Mouse (Mus musculus): Measurements from ENCODE around the gene Hcrtr2. TPM values are rescaled to one million over a fixed set of nuclear protein-coding genes. Genes with fewer than 3 reads are reported as not detected.

Gene Hcrtr2
- polyA plus RNA-seq (2015; fragmentation: Nextera tagmentation; extraction: Ambion mirVana), result 1.2 and 2.1 TPM in 2 replicates

DNA sequence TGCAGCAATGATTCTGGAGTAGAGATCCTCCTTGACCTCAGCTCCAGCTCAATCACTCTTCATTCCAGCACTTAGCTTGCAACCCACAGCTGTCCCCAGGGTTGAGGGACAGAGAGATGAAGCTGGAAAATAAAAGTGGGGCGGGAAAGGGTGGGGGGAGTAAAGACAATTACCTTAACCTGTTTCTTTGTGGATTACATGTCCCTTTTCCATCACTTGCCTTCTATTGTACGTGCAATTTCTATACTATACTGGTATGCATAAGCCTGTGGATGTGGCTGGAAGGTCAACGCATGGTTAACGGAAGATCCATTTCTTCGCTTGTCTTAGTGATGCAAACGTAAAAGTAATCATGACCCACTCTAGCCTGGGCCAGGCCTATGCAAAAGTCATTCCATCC, at the start of gene Hcrtr2:
Hcrtr2 (minus strand) TSS at position 101 of the 400 bp plus-strand sequence.
- peak within 1 kb of the TSS; percentile 55 for H3K9ac ChIP-seq
- H3K36me3 ChIP-seq (ENCODE audit: poor library complexity, severe bottlenecking), result no peaks in the 10 kb centered on the region
- peaks cover 10% of the 10 kb centered on the region for H3K4me1 ChIP-seq
- H3K9me3 ChIP-seq (replicated peaks), result no peaks in the 10 kb centered on the region
- peak within 1 kb of the TSS; percentile 85 for H3K4me2 ChIP-seq
- H3K27ac ChIP-seq, result no peak within 1 kb of the TSS
- peaks cover 15% of the 10 kb centered on the region for H3K27me3 ChIP-seq
- peak within 1 kb of the TSS; percentile 51 for H3K4me3 ChIP-seq
- WGBS, result 78% methylated on average over 6 of the region's 6 CpGs
- ATAC-seq, result peak; percentile 26; the same call in 1 of the 2 replicates

DNA sequence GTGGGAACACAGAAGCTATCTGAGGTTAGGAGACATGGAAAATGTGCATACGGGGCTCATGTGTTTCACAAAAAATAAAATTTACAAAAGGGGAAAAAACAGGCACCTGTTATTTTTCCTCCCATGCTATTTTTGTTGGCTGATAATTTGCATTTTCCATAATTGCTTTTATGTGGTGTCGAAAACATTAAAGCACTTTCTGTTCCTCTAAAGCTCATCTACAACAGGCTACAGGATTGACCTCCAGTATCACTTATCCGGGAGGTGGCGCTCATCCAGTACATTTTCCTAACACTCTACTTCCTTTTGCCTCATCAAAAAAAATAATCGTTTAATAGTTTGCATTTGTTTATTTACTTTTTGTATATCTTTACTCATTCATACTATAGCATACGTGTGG, 41.2 kb upstream of the Hcrtr2 start:
- WGBS, result 87% methylated on average over 6 of the region's 6 CpGs
- Histone ChIP-seq H3K9me3 (replicated peaks) (no peaks in the 10 kb centered on the region), H3K4me3 (no peak overlapping the region), H3K4me2 (no peak overlapping the region), H3K27ac (no peak overlapping the region), H3K4me1 (no peaks in the 10 kb centered on the region), H3K36me3 (ENCODE audit: poor library complexity, severe bottlenecking) (no peaks in the 10 kb centered on the region), H3K9ac (no peak overlapping the region), H3K27me3 (no peaks in the 10 kb centered on the region)
- ATAC-seq, result no peak

DNA sequence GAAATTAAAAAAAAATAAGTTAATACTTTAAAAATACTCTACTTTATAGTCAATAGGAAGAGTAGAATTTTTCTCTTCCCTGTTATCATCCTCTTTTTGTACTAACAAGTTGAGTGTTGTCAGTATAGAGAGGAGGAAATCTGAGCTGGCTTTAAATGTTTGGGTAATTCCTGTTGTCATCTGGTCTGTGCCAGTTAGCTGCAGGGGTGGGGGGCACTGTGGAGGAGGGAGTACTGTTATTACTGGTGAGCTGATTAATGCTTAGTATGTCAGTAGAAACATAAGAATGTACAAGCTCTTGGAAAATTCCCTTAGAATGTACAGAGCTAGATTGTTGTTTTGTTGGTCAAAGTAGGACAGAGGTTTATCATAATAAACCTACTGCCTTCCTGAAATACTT, 36.7 kb upstream of the Hcrtr2 start:
- Histone ChIP-seq H3K4me3 (no peak overlapping the region), H3K4me1 (no peaks in the 10 kb centered on the region), H3K9ac (no peak overlapping the region), H3K27me3 (no peaks in the 10 kb centered on the region), H3K9me3 (replicated peaks) (no peaks in the 10 kb centered on the region), H3K36me3 (ENCODE audit: poor library complexity, severe bottlenecking) (no peaks in the 10 kb centered on the region), H3K4me2 (no peak overlapping the region), H3K27ac (no peak overlapping the region)
- ATAC-seq, result no peak

DNA sequence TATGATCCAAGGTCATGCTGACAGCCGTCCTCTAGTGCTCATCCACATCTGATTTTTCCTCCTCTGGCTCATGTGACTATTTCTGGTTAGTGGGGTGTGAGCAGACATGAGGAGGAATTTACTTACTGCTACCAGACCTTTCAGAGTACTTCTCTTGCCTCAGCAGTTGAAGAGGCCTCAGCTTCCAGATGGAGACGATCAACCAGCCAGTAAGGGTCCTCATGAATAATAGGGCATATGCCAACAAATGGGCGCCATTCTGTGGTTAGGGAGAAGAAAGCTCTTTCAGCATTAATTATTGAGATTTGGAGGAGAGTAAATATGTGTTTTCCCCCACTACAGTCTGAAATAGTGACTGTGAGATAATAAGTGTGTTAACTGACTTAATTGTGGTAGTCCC, 28.7 kb upstream of the Hcrtr2 start:
- no peak overlapping the region for H3K9ac ChIP-seq
- no peaks in the 10 kb centered on the region for H3K4me1 ChIP-seq
- no peaks in the 10 kb centered on the region for H3K27me3 ChIP-seq
- 60% methylated on average over 3 of the region's 3 CpGs for WGBS
- H3K36me3 ChIP-seq (ENCODE audit: poor library complexity, severe bottlenecking), result no peaks in the 10 kb centered on the region
- peak; percentile 30; the same call in 1 of the 2 replicates for ATAC-seq
- no peak overlapping the region for H3K27ac ChIP-seq
- H3K4me2 ChIP-seq, result no peak overlapping the region
- no peak overlapping the region for H3K4me3 ChIP-seq
- no peaks in the 10 kb centered on the region for H3K9me3 ChIP-seq (replicated peaks)

DNA sequence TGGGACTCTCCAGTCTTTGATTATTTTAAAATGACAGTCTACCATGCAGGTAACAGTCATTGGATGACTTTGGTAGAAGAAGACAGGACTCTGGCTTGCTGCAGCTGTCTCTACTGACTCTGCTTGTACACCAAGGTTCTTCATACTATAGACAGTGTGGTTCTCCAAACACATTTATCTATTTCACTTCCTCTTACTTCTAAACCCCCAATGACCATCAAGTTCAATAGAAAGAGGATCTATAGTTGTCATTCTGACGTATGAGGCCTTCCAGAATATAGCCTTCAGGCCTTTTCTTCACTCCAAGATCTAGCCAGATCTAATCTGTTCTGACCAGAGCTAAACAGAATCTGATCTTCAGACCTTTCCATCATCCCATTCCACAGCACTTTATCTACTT, 23.6 kb upstream of the Hcrtr2 start:
- Histone ChIP-seq H3K36me3 (ENCODE audit: poor library complexity, severe bottlenecking) (no peaks in the 10 kb centered on the region), H3K4me2 (no peak overlapping the region), H3K9me3 (replicated peaks) (no peaks in the 10 kb centered on the region), H3K9ac (no peak overlapping the region), H3K27me3 (no peaks in the 10 kb centered on the region), H3K4me1 (no peaks in the 10 kb centered on the region), H3K27ac (no peak overlapping the region), H3K4me3 (no peak overlapping the region)
- whole genome bisulfite sequencing, result 96% methylated on average over 1 of the region's 1 CpGs
- ATAC-seq, result no peak

DNA sequence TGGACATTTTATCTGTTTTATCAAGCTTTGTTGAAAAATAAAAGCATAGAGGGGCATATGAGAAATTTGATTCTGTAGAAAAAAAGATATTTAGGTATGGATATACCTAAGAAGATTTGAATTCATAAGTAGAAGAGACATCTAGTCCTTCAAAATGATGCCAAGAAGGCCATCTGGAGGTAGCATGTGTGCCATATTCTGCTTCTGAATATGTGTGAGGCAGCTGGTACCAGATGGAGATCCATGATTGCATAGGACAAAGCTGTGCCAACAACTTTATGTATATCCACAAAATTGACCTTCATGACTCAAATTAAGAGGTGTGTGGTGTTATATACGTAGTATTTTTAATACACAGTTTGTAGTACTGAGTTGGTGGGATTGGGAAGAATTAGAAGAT, 7.4 kb upstream of the Hcrtr2 start:
- H3K36me3 ChIP-seq (ENCODE audit: poor library complexity, severe bottlenecking), result no peaks in the 10 kb centered on the region
- ATAC-seq, result no peak
- H3K4me3 ChIP-seq, result no peak overlapping the region
- H3K9ac ChIP-seq, result no peak overlapping the region
- H3K27ac ChIP-seq, result no peak overlapping the region
- H3K4me1 ChIP-seq, result no peaks in the 10 kb centered on the region
- no peak overlapping the region for H3K4me2 ChIP-seq
- no peaks in the 10 kb centered on the region for H3K9me3 ChIP-seq (replicated peaks)
- H3K27me3 ChIP-seq, result no peaks in the 10 kb centered on the region
- 77% methylated on average over 1 of the region's 1 CpGs for WGBS

DNA sequence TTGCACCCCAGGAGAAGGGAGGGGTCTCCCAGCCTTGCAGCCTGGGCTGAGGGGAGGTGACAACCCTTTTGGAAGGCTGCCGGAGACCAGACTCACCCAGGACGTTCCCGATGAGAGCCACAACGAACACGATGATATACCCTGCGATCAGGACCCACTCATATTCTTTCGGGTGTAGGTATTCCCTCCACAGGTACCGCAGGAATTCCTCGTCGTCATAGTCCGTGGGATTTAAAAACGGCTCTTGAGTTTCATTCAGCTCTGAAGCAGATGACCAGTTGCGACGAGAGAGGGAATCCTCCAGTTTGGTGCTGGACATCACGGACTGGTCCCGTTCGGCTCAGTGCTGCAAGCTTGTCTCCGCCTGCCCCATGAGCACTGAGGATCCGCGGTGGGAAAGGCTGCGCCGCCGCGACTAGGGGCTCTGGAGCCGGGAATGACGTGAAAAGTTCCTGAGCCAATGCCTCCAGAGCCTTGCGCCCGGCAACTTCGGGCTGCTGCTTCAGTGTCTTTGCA, 412 bp downstream of the Hcrtr2 start:
- Histone ChIP-seq H3K4me3 (peak overlapping the region; percentile 51), H3K4me1 (peaks cover 10% of the 10 kb centered on the region), H3K27me3 (peaks cover 15% of the 10 kb centered on the region), H3K27ac (no peak overlapping the region), H3K36me3 (ENCODE audit: poor library complexity, severe bottlenecking) (no peaks in the 10 kb centered on the region), H3K4me2 (peak overlapping the region; percentile 85), H3K9me3 (replicated peaks) (no peaks in the 10 kb centered on the region), H3K9ac (peak overlapping the region; percentile 55)
- ATAC-seq, result peak; percentile 90
- WGBS, result under 1% methylated on average over 29 of the region's 29 CpGs

DNA sequence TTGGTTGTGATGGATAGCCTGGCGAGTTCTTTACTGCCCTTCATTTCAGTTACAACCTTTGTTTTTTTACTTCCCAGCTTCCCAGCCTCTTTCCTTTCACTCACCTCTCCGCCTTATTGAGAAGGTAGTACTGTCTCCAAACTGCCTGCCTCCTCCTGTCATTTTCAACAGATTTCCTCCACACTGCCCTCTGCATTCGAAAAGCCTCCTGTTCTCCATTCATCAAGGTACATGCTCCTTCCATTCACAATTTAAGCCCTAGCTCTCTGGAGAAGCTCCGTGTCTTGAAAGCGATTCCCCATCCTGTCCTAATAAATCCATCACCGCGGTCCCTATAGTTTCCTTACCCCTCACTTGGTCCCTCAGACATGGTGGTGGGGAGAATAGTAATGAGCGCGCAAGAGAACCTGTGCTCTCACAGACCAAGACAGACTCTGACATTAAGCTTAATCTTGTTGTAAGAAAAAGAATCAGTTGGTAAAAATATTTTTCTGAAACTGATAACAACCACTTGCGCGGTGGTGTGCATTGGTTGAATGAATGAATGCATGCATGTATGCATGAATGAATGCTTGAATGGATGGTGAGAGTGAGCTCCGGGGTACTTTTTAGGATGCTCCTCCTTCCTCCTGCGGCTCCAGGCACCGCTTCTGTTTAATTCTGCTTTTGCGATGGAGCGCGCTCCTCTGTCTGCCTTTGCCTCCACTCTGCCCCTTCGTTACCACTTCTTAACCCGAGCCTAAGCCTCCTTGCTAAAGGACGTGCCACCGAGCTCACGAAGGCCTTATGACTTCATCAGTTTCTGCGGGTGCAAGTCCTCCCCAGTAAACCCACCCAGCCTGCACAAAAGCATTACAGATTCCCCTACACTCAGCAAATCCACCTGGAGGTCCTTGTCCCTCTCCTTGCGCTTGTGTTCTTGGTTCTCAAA, 1.3 kb downstream of the Hcrtr2 start:
- Histone ChIP-seq H3K36me3 (ENCODE audit: poor library complexity, severe bottlenecking) (no peaks in the 10 kb centered on the region), H3K9me3 (replicated peaks) (no peaks in the 10 kb centered on the region), H3K4me1 (peaks cover 10% of the 10 kb centered on the region), H3K4me3 (peak overlapping the region; percentile 51), H3K27ac (no peak overlapping the region), H3K27me3 (peaks cover 15% of the 10 kb centered on the region), H3K9ac (peak overlapping the region; percentile 55), H3K4me2 (peak overlapping the region; percentile 85)
- peak; percentile 44; the same call in 1 of the 2 replicates for ATAC-seq
- 4% methylated on average over 24 of the region's 24 CpGs for WGBS

DNA sequence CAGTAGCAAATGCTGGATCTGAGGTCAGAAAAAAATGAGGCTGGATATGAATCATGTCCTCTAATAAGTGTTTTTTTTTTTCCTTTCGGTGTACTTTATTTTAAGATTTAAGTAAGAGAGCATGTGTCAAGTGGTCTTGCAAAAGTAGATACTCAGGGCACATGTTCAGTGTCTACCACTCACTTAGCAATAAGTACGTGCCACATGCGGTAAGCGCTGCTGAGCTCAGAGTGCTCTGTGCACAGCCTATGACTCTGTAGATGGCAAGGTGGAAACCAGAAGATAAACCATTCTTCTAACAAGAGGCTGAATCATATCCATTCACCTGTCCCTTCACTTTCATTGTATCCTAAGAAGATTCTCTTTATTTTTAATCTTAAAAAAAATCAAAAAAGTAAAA, 2.1 kb downstream of the Hcrtr2 start:
- Histone ChIP-seq H3K4me3 (no peak overlapping the region), H3K27ac (no peak overlapping the region), H3K36me3 (ENCODE audit: poor library complexity, severe bottlenecking) (no peaks in the 10 kb centered on the region), H3K4me1 (peaks cover 10% of the 10 kb centered on the region), H3K9me3 (replicated peaks) (no peaks in the 10 kb centered on the region), H3K9ac (no peak overlapping the region), H3K4me2 (0 out of 2 replicates have a peak overlapping the region, but pooled peaks have one; percentile 85), H3K27me3 (peaks cover 15% of the 10 kb centered on the region)
- 92% methylated on average over 4 of the region's 4 CpGs for WGBS
- ATAC-seq, result no peak

DNA sequence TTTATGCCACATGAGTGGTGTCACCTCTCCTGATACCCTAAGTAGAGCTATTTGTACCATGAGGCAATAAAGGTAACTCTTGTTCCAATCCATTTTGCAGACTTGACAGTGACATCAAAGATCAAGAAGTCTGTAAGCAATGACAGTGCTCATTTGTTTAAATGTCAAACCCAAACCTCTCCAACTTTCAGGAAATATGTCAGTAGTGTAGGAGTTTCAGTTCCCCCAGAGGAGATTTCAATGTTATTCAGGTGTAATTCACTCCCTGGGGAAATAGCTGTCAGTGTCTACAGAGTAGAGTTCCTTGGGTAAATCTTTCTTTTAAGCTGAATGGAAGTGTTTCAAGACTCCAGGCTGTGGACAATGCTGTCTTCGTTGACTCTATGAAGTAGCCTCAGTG, 2.9 kb downstream of the Hcrtr2 start:
- peaks cover 10% of the 10 kb centered on the region for H3K4me1 ChIP-seq
- H3K4me3 ChIP-seq, result no peak overlapping the region
- WGBS, result 86% methylated on average over 1 of the region's 1 CpGs
- H3K27ac ChIP-seq, result no peak overlapping the region
- no peak overlapping the region for H3K4me2 ChIP-seq
- H3K36me3 ChIP-seq (ENCODE audit: poor library complexity, severe bottlenecking), result no peaks in the 10 kb centered on the region
- H3K27me3 ChIP-seq, result peaks cover 15% of the 10 kb centered on the region
- no peaks in the 10 kb centered on the region for H3K9me3 ChIP-seq (replicated peaks)
- no peak overlapping the region for H3K9ac ChIP-seq
- ATAC-seq, result no peak

DNA sequence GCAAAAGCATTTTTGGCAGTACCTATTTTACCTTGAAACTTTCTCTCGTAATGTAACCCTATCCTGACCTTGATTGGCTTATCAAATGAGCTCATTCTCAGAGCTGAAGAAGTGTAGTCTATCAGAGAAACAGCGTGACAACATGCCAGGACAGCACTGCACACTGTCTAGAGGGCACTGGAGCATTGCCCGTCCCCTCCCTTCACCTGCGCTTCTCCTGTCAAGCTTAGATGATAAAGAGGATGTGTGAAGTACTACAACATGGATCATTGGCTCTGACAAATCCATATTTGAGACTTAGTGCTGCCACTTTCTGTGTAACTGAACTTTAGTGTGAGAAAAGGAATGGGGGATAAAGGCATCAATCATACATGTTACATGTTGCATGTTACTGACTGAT, 5.4 kb downstream of the Hcrtr2 start:
- Histone ChIP-seq H3K4me1 (peaks cover 10% of the 10 kb centered on the region), H3K4me2 (no peak overlapping the region), H3K9ac (no peak overlapping the region), H3K4me3 (no peak overlapping the region), H3K27me3 (peaks cover 6% of the 10 kb centered on the region), H3K27ac (no peak overlapping the region), H3K36me3 (ENCODE audit: poor library complexity, severe bottlenecking) (no peaks in the 10 kb centered on the region), H3K9me3 (replicated peaks) (no peaks in the 10 kb centered on the region)
- no peak for ATAC-seq
- WGBS, result 91% methylated on average over 4 of the region's 4 CpGs

DNA sequence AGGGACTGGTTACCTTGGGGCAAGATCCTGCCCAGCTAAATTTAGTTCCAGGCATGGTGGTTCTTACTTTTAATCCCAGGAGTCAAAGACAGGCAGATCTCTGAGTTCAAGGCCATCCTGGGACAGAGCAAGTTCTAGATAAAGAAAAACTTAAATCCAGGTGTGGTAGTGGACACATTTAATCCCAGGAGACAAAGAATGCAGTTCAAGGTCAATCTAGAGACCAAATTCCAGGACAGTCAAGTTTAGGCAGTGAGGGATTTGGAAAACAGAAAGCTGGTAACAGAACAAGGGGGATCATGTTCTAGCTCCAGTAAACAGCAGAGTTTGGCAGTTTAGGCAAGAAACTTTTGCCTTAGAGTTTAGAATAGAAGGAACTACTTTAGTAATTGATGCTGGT, 8.6 kb downstream of the Hcrtr2 start:
- no peak overlapping the region for H3K4me2 ChIP-seq

More for the DNA sequence above, 8.6 kb downstream of the Hcrtr2 start:
- no peak overlapping the region for H3K27ac ChIP-seq
- no peaks in the 10 kb centered on the region for H3K9me3 ChIP-seq (replicated peaks)
- H3K9ac ChIP-seq, result no peak overlapping the region
- H3K36me3 ChIP-seq (ENCODE audit: poor library complexity, severe bottlenecking), result no peaks in the 10 kb centered on the region
- no peaks in the 10 kb centered on the region for H3K4me1 ChIP-seq
- no peaks in the 10 kb centered on the region for H3K27me3 ChIP-seq
- no peak for ATAC-seq
- H3K4me3 ChIP-seq, result no peak overlapping the region

Data from forebrain, embryonic 13.5 days (tissue).